Mouse (Mus musculus) lung, postnatal 25 days (tissue): ENCODE data around the gene Camk1.
"Not testable (repeated sequence)": the region's sequence is repeated elsewhere in the genome, so short reads cannot be mapped to it uniquely, and the experiment has no call there.

Experiments used
- DNase-seq: peaks from one replicate; pipeline ENCODE4 v3.0.0; 2022; ENCODE audit warnings: low spot score

Camk1 gene

DNA sequence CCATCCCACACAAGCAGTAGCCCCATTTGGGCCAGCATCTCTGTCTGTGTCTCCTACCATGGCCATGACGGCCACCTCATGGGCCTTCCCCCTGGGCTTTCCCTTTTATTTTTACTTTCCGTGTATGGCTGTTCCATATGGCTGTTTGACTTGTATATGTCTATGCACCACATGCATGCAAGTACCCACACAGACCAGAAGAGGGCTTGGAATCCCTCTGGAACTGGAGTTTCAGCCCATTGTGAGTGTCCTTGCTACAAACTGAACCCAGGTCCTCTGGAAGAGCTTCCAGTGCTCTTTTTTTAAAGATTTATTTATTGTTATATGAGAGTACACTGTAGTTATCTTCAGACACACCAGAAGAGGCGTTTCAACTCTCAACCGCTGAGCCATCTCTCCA lies 17.7 kb upstream of the Camk1 start:
- no peak for DNase-seq

DNA sequence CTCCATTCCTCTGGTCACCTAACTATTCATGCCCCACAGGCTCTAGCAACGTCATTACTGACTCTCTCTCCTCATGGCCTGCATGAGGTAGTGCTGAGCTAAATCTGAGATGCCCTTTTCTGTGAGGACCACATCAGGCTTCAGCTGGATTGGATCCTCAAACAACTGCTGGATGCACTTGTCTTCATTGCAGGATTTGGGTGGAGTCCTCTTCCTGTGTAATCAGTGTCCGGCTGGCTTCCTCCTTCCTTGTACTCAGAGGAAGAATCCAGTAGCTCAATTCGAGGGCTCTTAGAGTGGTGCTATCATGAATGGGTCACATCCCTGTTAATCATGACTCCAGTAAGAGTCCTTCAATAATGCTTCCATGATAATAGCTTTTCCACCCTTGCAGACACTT lies 9.9 kb upstream of the Camk1 start:
- peak; percentile 16 for DNase-seq

DNA sequence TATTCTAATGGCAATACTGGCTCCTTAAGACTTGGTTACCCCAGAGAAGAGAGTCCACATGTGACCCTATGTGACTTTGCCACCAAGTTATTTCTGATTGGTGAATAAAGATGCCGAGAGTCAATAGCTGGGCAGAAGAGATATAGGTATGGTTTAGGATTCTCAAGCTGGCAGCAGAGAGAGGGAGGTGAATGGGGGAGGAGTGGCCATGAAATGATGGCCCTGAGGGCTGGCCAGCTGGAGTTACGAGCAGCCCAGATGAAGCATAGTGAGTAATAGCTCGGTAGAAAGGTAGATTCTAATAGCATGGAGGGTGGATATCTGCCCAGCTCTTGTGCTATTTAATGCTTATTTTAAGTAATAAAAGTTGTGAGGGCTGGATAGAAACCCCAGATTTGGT lies 9.0 kb upstream of the Camk1 start:
- no peak for DNase-seq

DNA sequence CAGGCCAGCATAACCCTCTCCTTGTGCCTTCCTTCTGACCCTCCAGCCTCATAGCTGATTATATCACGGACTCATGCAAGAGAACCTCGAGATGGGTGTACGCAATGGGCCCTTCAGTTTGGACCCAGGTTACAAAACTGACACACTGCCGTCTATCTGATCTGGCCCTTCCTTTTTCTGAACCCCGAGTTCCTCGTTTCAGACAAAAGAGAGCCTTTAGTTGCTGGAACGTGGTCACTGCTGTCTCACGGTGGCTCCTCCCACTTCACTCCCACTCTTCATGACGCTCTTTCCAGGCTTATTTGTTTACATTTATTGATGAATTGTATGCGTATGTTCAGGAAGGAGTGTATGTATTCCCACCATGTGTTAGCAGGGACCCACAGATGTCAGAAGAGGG lies 7.9 kb upstream of the Camk1 start:
- DNase-seq, result no peak

DNA sequence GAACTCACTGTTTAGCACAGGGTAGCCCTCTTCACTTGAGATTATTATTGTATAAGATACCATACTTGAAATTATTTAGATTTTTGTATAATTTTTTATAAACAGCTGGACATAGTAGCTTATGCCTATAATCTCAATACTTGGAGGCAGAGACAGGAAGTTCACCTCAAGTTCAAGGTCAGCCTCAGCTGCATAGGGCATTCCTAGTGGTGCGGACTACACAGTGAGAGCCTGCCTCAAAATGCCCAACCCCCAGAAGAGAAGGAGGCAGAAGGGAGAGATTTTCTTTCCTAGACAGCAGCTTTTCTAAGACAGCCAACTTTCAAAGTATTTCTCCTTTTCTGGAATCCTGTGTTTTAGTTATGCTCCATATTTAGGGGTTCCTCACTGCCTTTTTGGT lies 7.4 kb upstream of the Camk1 start:
- DNase-seq, result no peak

DNA sequence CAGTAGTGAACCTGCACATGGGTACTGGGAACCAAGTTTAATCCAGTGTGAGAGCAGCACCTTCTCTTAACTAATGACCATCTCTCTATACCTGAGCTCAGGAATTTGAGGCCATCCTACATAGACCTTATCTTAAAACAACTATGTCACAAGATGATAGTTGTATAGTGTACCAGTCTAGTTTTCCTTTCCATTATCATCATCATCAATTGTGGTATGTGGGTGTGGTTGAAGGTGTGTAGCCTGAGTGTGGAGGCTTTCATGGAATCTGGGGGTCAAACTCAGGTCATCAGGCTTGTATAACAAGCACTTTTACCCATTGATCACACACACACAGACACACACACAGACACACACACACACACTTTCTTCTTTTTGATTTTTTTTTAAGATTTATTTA lies 6.8 kb upstream of the Camk1 start:
- DNase-seq, result no peak

DNA sequence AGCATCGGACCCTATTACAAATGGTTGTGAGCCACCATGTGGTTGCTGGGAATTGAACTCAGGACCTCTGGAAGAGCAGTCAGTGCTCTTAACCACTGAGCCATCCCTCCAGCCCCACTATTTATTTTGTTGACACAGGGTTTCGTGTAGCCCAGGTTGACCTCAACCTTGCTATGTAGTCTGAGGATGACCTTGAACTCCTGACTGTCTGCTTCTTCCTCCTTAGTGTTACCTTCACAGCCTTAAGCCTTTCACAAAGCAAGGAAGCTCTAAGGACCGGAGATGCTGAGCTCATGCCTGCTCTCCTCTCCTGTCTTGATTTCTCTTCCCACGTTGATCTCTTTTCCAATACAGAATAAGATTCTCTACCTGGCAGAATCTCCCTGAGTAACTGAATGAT lies 3.1 kb upstream of the Camk1 start:
- no peak for DNase-seq

DNA sequence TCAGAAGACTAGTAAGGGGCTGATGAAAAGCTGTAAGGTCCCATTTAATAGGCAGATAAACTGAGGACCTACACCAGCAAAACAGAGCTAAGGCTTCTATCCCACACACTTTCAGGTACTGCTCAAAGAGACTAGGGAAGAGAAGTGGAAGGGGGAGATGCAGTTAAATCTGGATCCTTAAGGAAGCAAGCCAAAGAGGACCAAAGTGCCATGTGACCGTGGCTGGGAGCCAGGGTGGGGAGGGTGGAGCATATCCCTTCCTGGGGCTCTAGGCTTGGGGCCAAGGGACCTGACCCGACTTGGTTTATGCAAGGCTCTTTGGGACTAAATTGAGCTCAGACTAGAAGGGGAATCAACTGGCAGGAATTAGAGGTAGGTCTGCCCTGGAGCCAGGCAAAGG lies 537 bp upstream of the Camk1 start:
- DNase-seq, result peak; percentile 88

DNA sequence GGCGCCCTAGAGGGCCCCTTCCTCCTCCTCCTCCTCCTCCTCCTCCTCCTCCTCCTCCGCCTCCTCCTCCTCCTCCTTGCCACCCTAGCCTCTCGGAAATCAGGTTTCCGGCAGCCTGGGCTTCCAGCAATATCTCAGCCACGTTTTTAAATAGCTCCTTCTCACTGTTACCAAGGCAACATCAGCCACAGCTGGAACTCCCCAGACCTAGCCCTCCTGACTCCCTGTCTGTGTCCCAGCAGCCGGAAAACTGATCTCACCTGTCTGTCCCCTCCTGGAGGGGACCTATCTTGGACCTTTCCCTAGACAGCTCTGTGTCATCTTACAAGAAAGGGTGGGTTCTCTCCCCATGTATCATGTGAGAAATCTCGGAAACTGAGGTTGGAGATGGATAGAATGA lies 1.5 kb downstream of the Camk1 start:
- no peak for DNase-seq

DNA sequence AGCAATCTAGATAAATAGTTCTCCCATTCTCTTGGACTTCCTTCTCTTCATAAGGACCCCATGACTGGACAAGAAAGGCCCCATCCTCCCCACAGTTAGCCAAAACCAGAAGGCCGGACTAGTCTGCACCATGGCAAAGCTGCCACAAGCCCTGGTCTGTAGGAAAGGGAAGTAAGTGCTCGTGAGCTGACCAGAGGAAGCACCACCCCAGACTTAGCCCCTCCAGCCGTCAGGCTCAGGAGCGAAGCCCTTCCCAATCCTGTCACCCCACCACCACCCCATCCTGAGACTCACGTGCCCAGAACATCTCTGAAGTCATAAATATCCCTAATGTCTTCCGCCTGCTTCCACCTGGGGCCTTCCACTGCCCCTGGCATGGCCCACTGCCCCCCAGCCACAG lies 2.2 kb downstream of the Camk1 start:
- peak; percentile 10 for DNase-seq

DNA sequence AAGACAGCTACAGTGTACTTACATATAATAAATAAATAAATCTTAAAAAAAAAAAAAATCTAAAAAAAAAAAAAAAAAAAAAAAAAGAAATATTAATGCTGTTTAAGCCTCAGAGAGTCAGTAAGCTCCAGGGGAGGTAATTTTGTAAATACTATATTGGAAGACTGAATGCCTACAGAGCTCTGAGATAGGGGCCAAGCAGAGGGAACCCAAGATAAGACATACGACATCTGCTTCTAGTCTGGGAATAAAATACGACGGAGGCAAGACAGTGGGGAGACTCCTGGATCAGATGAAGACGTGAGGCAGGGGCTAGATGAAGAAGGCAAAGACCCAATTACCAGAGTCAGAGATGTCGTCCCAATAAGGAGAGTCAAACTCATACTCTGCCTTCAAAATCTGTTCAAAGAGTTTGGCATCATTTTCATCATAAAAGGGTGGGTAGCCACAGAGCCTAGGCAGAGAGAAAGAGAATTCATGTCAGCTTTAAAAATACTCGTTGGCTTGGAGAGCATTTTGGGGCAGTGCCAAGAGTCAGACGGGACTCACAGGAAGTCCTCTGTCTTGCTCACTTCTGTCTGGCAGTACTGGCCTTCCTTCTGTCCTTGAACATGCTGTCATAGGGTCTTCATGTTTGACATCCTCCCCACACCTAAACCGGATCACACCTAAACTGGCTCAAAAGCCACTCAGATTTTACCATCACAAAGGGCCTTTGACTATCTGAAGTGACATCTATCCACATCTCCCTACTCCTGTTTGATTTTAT lies 6.7 kb downstream of the Camk1 start:
- peak; percentile 16 for DNase-seq

DNA sequence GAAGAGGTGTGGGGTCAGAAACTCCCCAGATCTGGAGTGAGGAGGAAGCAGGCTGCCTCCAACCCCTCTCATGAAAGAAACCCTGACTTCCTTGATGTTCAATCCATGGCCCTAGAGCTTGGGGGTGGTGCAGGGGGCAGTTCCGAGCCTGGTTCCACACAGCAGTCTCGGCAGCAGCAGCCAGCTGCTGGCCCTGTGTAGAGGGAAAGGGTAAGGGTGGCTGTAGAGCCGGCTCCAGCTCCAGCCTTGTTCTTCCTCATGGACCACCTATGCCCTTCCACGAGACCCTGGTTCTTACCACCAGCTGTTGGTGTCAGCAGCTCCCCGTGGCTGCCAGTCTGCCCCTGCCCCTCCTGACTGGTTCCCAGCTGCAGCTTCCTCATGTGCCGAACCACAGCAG lies 9.6 kb downstream of the Camk1 start:
- DNase-seq, result no peak

DNA sequence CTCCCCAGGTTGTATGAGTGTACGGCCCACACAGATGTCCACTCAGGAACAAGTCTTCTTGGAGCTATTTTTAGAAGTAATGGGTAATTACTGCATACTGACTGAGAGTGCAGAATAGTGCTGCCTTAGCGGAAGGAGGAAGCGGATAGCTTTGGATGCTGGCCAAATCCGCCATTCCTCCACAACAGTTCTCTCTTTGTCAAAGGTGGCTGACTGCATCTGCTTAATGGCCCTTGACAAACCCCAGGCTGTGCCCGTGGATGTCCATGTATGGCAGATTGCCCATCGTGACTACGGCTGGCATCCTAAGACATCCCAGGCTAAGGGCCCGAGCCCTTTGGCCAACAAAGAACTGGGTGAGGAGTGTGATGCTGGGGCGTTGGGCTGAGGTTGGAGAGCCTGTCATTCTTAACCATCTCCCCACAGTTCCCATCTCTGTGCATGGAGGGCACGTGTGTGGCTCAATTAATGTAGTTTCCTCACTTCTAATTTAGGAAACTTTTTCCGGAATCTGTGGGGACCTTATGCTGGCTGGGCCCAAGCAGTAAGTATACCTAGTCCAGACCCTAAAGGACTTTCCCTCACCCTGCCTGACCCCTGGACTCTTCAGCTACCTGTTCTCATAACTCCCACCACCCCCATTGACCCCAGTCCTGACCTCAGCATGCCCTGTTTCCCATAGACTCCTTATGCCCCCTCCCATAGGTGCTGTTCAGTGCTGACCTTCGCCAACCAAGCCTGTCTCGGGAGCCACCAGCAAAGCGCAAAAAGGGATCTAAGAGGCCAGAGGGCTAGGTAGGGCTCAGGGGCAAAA lies 10.4 kb downstream of the Camk1 start:
- peak; percentile 28 for DNase-seq

DNA sequence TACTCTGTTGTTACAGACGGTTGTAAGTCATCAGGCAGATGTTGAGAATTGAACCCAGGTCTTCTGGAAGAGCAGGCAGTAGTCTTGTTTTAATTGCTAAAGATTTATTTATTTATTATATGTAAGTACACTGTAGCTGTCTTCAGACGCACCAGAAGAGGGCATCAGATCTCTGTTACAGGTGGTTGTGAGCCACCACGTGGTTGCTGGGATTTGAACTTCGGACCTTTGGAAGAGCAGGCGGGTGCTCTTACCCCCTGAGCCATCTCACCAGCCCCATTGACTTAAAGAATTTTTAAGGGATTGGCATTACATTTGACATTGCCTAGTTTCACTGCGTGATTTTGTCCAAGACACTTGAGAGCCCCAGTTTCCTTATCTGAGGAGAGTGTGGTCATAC lies 11.1 kb downstream of the Camk1 start:
- DNase-seq, result not testable (repeated sequence)

DNA sequence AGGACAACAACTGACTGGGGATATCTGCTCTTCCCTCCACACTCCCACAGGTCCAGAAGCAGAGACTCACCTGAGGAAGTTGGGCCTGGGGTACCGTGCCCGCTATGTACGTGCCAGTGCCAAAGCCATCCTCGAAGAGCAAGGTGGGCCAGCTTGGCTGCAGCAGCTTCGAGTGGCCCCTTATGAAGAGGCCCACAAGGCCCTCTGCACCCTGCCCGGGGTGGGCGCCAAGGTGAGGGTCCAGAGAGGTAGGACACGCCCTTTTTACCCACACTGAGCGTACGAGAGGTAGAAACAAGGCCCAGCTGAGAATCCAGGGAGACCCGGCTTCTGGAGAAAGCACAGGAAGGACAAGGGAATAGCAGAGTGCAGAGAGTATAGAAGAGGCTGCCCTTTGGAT lies 12.1 kb downstream of the Camk1 start:
- no peak for DNase-seq

DNA sequence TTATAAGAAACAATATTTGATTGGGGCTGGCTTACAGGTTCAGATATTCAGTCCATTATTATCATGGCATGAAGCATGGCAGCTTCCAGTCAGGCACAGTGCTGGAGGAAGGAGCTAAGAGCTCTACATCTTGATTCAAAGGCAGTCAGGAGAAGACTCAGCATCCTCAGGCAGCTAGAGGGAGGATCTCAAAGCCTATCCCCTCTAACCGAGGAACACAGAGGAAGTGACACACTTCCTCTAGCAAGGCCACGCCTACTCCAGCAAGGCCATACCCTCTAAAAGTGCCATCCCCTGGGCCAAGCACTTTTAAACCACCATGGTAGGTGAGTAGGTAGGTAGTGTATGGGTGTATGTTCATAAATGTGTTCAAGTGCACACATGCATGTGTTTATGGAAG lies 13.2 kb downstream of the Camk1 start:
- no peak for DNase-seq

DNA sequence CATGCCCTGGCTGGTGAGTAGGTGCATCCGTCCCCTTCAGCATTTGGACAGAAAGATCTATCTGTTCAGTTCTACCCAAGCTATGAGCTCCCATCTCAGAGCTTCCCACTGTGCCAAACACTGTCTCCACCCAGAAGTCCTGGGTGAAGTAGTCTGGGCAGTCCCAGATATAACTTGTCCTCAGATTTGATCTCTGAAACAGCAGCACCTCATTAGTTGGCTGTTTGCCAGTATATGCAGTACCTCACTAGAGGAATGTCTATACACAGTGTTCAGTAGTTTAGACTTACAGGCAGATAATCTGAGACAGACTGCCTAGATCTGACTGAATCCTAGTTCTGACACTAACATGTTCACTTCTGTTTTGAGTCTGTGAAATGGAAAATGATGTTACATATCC lies 14.4 kb downstream of the Camk1 start:
- DNase-seq, result no peak

DNA sequence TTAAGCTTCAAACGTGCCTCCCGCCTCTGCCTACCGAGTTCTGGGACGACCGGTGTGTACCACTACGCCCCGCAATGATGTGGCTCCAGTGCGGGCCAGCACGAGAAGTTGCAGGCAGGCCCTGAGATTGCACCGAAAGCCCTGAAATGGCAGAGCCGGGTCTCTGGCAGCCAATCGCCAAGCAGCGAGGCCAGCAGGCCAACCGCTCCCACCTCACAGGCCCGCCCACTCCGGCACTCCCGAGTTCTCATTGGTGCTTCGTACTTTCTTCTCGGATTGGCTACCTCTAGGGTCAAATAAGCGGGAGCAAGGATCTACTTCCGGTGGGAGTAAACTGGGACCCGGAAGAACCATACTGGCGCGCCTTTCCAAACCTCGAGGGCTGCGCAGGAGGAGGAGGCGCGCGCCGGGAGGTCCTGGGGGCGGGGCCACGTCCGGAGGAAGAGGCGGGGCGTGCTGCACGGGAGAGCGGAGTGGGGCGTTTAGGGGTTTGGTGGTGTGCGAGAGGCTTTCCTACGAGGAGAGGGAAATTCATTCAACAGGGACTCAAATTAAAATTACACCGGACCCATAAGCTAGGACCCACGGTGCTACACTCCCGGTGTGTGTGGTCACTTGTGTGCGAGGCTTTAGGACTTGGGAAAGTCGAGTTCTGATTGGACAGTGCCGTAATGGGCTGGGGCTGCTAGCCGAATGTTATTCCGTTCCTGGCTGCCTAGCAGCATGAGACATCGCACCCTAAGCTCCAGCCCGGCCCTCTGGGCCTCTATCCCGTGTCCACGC lies 17.1 kb downstream of the Camk1 start, which contains the start of gene Ogg1:
TSS of gene Ogg1 (plus strand) at position 440 of the 783 bp plus-strand sequence.
- peak; percentile 100 for DNase-seq

DNA sequence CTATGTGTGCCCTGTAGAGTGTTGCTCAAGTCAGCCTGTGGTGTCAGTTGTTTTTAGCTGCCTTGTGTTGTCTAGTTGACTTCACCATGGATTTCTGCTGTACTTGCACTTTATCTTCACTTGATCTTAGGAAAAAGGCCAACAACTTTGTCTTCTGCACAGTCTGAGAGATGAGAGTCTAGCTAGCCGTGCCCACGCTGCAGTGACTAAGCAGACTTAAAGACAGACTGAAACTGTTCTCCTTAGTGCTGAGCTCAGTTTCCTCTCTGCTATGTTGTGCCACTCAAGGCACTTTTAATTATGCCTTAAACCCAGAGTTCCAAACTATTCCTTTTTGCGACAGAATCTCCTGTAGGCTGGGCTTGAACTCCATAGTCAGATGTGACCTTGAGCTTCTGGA lies 27.8 kb downstream of the Camk1 start:
- no peak for DNase-seq

DNA sequence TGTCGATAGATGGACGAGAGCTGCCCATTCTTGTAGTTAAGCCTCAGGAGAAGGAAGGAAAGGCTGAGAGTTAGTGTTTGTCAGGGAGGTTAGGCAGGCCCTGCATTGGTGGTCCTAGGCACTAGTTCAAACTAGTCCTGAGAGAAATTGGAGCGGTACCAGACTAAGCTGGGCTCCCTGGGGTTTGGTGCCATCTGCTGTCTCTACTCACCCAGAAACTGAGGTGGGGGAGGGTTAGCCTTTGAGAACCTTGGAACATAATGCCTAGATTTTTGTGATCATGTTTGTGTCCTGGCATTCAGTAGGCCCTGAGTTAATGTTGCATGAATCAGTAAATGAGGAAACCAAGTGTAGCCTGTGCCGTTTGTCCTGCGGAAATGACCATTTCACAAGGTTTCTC lies 35.6 kb downstream of the Camk1 start:
- DNase-seq, result no peak

DNA sequence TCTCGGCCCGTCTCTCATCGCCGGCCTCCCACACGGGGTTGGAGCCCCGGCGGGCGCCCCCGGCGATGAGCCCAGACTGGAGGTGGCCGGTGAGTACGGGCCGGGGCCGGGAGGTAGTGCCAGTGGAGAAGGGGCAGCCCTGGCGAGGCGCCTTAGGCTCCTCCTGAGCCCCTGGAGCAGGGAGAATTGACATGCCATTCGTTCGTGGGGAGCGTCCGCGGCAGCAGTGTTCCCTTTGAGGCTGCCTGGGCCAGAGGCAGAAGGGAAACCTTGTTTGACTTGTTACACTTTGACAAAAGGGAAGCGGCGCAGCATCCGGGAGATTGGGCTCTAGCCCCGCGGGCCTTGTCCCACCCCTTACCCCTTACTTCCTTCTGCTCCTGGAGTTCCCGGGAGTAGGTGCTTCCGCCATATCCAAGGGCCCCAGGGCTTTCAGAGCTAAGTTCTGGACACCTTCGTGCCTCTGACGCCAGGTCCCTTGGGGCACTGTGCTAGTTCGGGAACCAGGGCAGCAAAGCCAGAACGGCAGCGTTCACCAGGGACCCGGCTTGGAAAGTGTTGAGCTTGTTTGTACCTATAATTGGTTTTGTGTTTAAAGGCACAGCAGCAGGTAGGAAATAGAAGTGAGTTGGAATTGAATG lies 36.2 kb downstream of the Camk1 start:
- peak; percentile 37 for DNase-seq

DNA sequence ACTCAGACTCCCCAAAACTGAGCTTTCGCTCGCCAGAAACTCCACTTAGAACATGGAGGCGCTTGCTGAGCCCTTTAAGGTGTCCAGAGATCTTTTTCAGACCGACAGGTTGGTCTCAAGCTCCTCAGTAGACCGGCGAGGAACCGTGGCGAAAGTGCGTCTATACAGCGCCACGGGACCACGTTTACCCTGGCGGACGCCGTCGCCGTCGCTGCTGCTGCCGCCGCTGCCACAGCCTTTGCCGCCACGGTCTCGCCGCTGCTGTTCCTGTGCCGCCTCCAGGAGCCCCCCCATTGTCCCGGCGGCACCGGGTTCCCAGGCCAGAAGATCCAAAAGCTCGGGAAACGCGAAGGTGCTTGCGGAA lies 36.8 kb downstream of the Camk1 start, which contains the start of gene Brpf1:
TSS of gene Brpf1 (plus strand) at position 152 of the 364 bp plus-strand sequence.
- no peak for DNase-seq
